Mouse (Mus musculus): Measurements from ENCODE around the gene Zfp319.
"Not testable (repeated sequence)": the region's sequence is repeated elsewhere in the genome, so short reads cannot be mapped to it uniquely, and the experiment has no call there.

Zfp319 gene

DNA sequence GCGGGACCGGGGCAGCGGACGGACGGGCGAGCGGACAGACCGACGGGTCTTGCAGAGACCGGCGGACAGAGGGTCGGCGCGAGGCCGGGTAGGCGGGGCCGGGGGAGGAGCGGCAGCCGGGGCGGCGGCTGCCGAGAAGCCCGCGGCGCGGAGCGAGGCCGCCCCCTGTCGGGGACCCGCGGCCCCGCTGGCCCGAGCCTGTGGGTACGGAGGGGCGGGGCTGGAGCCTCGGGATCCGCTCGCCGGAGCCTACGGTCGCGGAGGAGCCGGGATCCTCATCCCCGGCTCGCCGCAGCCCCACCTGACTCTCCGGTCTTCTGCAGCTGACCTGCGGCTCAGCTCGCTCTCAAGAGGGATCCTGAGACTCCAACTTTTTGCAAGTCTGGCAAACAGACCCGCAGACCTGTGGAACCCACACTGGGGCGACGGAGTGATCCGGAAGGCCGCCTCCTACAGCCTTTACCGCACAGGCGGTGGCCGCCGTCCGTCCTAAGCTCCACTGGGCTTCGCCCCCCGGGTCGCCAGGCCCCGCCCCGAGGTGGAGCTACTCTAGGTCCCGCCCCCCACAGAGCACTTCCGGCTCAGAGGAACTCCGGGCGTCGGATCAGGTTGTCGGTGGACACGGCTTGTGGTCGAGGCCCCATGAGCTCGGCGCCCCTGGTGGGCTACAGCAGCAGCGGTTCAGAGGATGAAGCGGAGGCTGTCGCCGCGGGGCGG lies at the start of gene Zfp319, which contains the start of gene Usb1:
Gene Zfp319 (minus strand): TSS at position 231 of the 717 bp plus-strand sequence.
Gene Usb1 (plus strand): TSS at position 565 of the 717 bp plus-strand sequence.
- in situ Hi-C loops (cut with MseI, MboI): no loop called here

DNA sequence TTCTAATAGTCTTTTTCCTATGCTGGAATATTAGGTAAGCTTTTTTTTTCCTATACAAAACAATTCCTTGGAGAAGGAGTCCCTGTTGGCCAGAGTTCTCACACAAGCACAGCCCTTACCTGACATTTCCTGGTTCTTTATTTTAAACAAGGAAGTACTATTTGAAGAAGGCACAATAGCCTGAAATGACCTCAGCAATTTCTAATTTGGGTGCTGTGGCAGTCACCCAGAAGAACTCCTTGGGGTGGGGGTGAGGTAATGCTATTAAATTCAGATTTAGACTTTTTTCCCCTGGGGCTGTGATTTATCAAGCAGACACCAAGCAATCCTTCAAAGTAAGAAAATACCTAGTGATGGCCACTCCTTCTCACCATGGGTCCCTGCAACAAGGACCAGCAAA lies 49.2 kb upstream of the Zfp319 start:
- in situ Hi-C loops (cut with MseI, MboI): no loop called here

DNA sequence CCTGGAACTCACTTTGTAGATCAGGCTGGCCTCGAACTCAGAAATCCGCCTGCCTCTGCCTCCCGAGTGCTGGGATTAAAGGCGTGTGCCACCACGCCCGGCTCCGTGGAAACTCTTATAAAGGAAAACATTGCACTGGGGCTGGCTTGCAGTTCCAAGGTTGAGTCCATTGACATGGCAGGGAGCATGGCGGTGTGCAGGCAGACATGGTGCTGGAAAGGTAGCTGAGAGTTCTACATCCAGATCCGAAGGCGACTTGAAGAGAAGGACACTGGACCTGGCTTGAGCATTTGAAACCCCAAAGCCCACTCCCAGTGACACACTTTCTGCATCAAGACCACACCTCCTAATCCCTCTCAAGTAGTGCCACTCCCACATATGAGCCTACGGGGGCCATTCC lies 47.2 kb upstream of the Zfp319 start:
- in situ Hi-C loops (cut with MseI, MboI): not testable (repeated sequence)

DNA sequence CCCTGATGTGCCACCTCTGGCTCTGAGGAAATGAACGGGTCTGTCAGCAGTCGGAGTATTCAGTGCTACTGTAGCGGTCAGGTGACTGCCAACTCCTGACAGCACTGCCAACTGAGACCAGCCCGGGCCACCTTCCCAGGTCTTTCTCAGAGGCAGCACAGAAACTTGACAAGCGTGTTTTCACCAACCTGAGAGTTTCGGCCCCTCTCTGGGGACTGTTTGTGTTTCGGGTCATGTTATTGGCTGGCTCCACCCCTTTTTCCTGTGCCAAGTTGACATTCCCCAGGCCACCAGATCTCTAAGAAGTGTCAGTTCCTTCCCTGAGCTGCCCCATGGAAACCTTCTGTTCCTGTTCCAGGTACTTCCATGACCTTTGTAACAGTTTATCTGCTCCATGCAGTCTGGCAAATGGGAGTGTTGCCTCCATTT lies 46.1 kb upstream of the Zfp319 start:
- in situ Hi-C loops (cut with MseI, MboI): no loop called here

DNA sequence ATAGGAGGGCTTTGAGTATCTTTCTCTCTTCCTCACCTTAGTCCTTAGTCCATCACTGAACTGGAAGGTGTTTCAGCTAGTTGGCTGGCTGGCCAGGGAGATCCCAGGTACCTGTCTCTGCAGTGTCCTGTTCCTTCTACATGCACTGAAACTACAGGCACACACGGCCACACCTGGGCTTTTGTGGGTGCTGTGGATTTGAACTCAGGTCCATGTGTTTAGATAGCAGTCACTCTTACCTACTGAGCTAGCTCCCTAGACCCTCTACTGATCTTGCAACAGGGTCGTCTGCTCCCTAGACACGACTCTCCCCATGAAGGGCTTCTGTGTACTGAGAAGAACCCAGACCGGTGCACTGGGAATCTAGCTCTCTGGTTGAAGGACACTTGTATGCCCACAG lies 45.4 kb upstream of the Zfp319 start:
- in situ Hi-C loops (cut with MseI, MboI): no loop called here

DNA sequence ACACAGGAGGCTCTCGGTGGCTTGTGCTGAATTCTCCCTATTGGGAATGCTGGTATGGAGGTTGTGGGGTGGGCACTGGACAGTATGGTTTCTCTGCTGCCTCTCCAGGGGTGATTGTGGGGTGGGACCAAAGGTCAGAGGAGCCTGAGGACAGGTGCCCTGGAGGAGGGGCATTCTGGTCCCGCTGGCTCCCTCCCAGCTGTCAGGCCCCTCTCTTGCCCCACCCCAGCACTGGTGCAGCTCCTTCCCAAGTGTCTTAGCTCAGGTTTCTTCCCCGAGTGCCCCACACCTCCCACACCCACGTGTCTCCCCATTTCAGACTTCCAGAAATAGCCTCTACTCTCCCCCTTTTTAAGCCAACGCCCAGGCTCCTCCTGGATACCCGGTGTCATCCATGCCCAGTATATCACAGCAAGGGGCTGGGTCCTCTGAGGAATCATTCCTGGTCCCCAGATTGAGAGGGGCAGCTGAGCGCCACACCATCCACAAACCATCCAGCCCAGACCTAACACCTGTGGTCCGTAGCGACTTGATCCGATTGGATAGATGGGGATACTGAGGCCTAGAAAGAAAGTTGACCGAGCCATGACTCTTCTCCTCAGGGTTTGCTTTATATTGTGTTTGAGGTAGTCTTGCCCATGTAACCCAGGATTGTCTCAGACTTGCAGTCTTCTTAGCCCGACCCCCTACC lies 44.7 kb upstream of the Zfp319 start:
- in situ Hi-C loops (cut with MseI, MboI): no loop called here

DNA sequence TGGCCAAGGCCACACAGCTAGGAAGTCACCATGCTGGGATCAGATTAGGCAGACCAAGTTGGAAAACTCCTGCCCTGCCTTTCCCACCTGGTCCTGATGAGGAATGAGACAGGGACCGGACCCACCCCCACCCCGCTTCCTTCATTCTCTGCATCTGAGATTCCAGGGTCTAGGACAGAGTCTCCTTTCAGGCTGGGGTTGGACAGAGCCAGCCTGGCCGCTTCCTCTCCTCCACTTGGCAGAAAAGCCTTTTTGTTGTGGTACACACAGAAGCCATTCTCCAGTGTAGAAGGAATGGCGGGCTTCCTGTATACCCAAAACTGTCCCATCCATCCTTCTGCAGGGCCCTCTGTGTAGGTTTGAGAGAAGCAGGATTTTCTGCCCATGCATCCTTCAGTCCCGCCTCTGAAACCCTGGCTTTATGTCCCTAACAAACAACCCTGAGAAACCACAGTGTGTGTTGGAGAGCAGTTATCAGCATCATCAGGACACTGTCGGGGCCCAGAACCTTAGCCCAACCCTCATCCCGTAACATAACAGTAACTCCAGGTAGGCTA lies 43.7 kb upstream of the Zfp319 start:
- in situ Hi-C loops (cut with MseI, MboI): no loop called here

DNA sequence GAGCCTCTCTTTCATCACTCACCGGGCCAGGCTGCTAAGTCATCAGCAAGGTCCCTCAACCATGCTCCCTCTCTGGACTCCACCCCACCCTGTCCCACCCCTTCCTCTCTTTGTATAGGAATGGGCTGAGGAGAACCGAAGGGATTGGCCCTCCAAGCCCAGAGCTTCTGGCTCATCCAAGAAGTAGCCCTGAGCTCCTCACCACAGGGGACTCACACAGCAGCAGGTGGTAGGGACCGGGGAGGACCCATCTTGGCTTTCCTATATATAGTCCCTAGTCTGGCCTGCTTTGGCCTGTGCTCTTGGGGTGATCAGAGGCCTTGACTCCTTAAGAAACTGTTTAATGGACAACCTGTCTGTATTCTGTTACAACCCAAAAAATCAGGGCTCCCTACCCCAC lies 42.7 kb upstream of the Zfp319 start:
- in situ Hi-C loops (cut with MseI, MboI): no loop called here

DNA sequence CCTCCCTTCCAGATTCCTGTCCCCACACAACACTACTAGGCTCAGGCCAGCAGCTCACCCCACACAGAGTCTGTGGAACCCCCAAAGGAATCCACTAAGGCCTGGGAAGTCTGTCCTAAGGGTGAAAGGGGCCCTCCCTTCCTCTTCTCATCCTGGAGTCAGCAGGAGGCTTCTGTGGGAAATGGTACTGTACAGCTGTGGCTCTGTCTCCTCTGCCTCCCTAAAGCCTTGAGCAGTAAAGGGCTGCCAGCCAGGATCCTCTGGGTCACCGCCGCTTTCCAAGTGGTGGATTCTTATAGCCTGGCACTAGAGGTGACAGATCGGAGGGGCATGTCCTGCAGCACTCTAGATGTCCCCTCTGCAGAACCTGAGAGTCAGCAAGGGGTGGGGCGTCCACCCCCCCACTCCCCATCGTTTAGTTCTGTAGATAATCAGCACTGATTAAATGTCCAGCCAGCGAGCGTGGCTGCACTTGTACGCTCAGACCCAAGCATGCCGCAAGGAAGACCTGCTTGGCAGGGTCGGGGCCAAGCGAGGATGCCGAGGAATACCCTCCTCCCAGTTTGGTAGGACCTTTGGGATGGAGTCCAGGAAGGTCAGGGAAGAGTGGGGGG lies 41.7 kb upstream of the Zfp319 start:
- in situ Hi-C loops (cut with MseI, MboI): no loop called here

DNA sequence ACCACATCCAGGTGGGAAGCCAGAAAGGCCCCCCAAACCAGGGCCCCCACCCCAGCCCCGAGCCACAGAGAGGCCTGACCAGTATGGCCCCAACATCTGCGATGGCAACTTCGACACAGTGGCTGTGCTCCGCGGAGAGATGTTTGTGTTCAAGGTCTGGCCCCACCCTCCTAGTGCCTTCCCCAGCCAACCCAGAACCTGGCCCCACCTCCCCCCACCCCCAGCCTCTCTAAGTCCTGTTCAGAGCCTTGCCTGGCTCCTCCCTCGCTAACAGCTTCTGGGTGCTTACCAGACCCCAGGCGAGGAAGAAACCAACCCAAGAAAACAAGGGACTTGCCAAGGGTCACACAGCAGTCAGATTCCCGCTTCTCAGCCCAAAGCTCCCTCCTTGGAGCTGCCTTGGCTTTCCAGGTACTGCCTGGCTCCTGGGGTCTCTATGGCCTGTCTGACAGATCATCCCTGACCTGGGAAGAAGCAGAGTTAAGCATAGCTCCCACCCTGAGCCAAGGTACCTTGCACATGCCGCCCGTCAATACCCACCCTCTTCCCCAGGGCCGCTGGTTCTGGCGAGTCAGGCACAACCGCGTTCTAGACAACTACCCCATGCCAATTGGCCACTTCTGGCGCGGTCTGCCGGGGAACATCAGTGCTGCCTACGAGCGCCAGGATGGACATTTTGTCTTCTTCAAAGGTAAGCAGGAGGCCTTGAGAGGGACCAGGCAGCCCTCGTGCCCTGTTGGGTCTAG lies 38.0 kb upstream of the Zfp319 start:
- in situ Hi-C loops (cut with MseI, MboI): no loop called here

DNA sequence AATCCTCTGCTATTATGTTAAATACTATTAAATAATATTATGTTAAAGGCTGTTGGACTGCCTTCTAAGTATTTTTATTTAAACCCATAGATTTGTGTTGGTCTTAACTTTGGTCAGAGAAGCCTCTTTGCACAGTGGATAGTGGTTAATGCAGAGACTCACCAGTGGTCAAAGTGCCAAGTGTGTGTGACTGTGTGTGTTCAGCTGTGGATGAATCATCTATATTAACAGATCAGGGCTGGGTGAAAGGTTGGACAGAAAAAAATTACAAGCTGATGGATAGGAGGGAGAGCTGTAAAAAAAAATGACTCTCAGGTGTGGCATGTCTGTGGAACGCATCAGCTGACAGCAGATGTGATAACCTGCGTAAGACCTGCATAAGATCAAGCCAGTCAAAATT lies 32.1 kb upstream of the Zfp319 start:
- in situ Hi-C loops (cut with MseI, MboI): no loop called here

DNA sequence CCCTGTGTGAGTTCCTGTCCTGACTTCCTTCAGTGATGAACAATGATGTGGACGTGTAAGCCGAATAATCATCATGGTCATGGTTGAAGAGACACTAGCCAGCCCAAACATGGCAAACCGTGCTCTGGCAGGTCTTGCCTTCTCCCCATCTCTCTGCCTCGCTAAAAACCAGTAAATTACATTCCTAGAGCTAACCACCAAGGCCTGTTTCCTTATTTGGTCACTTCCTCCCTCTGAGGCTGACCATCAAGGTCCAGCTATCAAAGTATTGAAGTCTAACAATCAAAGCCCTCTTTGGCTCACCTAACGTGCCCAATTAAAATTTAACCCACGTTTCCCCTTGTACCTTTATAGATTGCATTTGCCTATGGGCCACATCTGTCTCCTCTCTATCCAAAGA lies 30.5 kb upstream of the Zfp319 start:
- in situ Hi-C loops (cut with MseI, MboI): no loop called here

DNA sequence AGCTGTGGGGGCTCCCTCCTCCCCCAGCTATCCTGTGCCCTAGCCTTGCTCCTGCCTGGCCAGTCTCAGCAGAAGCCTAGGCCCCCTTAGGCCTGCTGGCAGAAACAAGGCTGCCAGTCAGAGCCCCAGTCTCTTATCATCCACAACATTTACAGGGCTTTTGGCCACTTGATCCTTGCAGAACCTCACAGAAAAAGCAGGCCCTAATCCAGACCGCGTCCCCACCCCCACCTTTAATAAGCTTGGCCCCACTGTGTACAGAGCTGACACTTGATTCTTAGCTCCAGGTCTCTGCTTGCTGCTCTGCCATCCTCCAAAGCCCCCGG lies 29.2 kb upstream of the Zfp319 start:
- in situ Hi-C loops (cut with MseI, MboI): no loop called here

DNA sequence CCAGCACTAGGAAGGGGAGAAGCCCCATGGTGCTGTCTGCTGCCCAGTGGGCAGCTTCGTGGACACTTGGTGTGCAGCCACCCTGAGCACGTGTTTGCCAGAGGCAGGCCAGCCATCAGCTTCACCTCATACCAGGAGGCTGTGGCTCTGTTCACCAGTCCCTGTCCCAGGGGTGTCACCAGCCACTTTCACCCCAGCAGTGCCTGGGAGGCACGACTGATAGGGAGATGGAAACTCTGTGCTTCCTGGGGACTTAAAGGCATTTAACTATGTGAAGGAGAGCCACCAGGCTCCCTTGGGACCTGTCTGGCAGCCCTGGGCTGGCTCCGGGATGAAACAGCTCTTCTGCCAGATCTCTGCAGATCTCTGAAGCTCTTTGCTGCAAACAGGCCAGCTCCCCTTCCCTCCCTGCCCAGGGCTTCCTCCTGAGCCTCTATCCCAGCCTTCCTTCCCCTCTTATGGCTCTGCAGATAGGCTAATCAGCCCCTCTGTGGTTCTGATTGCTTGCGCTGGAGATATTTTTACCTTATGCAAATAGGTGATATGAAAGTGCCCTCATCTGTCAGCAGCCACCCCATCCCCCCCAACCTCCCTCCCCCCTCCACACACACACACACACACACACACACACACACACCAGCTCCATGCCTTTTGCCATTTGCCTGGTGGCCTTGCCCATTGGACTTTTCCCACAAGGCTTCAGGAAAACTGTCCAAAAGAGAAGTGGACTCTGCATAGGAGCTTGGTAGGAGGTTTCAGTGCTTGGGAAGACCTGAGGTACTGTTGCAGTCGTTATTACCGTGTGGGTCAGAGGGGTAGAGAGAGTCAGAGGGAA lies 28.6 kb upstream of the Zfp319 start:
- in situ Hi-C loops (cut with MseI, MboI): no loop called here

DNA sequence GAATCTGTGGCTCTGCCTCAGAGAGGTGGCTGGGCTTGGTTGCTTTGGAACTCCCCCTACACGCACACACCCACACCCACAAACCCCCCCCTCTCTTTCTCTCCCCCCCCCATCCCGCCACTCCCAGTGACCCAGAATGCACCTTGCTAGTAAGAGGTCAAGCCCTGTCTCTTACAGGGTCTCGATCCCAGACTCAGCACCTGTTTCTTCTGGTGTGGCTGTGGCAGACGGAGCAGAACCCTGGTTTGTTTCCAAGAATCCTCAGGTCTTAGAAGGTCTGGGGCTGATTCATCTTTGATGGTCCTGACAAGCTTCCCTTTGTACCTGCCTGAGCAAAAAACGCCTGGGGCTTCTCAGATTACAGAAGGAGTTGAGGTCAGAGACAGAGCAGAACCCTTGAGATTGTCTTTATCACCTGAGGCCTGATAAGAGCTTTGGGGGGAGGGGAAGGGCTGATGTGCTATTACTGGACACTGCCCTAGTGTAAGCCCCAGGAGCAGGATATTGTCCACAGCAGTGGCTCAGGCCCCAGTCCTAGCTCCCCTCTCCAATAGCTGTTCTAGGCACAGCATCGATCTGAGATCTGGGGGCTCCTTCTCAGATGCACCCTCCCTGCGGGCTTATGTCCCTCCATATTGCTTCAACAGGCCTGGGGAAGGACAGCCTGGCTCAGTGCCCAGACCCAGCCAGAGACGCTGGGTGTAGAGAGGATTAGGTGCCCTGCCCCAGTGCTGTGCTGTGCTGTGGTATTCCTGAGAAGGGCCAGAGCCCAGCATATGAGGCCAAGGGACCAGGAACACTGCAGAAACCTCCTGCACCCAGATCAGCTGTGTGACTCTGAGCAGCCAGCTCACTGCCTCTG lies 27.0 kb upstream of the Zfp319 start:
- in situ Hi-C loops (cut with MseI, MboI): loop anchor here in 1 of 2 experiments (10.0 kb wide), 1 partner anchor 66 kb away; no protein-coding TSS in a partner anchor

DNA sequence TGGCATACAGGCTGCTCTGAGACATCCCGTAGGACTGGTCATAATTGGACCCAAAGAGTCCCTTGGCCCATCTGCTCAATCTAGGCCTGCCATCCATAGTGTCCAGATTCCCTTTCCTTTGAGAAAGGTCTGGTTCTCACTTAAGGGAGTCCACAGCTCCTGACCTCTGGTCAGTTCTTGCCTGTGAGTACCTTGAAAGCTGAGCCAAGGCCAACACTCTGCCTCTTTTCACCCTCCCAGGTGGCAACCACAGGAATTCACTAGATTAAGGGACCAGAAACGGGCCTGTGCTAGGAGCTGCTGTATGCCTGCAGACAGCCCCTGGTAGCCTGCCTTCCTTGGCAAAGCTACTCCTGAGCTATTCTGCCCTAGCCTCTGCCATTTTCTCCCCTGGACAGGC lies 22.9 kb upstream of the Zfp319 start:
- in situ Hi-C loops (cut with MseI, MboI): loop anchor here (5.0 to 10.0 kb wide), 2 partner anchors 70 to 73 kb away; no protein-coding TSS in a partner anchor

DNA sequence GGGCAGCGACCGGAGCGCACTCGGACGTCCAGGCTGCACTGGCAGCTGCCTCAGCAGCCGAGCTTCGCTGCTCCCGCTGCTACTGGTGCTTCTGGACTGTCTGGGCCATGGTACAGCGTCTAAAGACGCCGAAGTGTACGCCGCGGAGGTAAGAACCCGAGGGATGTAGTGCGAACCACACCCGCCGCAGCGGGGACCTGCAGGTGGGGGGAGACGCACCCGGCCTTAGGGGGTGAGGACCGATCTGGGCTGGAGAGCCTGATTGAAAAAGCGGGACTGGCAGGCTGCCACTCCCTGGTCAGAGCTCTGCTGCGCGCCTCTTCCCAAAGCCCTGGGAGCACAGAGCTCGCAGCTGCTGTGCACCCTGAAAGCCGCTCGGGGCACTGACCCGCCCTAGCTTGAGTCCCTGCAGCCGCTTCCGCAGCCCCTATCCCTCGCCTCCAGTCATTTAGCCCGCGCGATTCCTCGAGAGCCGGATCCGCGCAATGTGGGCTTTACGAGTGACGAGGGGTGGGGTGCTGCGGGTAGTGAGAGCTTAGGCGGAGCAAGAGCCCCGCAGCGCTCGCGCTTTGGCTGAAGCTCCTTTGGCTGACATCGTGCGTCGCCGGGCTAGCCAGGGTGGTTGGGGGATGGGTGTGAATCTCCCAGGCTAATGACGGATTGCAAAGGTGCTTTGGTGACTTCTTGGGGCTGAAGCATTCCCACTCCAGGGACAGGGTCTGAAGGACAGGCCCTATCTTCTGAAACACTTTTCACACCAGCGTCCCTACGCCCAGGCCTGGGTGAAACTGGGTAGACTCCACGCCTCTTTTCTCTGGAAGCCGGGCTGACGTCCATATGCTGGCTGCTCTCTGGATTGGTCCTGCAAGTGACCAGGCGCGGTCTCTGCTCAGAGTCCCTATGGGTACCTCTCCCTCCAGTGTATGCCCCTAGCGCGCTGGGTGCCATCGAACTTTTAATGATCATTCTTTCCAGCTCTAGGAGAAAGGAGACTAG lies 21.4 kb upstream of the Zfp319 start:
- in situ Hi-C loops (cut with MseI, MboI): loop anchor here (5.0 to 10.0 kb wide), 2 partner anchors 72 to 74 kb away; no protein-coding TSS in a partner anchor

DNA sequence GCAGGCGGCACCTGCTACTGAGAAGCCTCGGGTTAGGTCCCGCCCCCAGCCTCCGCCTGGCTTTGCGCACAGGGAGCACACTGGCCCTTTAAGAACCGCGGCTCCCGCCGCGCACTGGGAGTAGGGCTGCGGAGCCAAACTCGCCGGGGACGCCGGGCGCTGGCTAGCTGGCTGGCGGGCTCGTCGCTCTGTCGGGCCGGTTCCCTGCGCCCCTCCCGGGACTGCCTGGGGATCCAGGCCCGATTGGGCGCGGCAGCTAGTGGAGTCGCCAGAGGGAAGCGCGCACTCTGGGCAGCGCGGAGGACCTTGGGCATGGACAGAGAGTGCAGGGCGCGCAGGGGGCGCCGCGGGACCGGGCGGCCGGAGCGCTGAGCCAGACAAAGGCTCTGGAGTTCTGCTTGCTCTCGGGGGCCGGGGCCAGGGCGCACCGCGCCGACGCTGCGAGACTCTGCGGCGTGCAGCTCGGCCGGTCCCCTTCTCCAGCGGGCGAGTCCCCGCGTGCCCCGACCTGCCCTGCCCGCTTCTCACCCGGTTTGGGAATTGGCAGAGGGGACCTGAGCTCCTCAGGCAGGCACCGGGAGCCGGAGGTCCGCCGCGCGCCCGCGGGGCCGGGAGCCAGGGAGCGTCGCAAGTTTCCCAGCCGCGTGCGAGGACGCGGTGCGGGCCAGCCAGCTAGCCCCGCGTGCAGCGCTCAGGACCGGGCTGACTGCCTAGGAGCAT lies 20.6 kb upstream of the Zfp319 start, which contains the start of gene Mmp15:
Gene Mmp15 (plus strand): TSS at position 118 of the 720 bp plus-strand sequence.
- in situ Hi-C loops (cut with MseI, MboI): loop anchor here (5.0 to 10.0 kb wide), 2 partner anchors 72 to 75 kb away; no protein-coding TSS in a partner anchor

All from mouse trophoblast stem cell (cell line).